Mouse (Mus musculus): ENCODE measurements around the gene Glyatl3. TPM values are rescaled to one million over a fixed set of nuclear protein-coding genes. Genes with fewer than 3 reads are reported as not detected.

Glyatl3 gene
- polyA plus RNA-seq (2014; fragmentation: Nextera tagmentation; extraction: Ambion mirVana), result not detected in 2 replicates

DNA sequence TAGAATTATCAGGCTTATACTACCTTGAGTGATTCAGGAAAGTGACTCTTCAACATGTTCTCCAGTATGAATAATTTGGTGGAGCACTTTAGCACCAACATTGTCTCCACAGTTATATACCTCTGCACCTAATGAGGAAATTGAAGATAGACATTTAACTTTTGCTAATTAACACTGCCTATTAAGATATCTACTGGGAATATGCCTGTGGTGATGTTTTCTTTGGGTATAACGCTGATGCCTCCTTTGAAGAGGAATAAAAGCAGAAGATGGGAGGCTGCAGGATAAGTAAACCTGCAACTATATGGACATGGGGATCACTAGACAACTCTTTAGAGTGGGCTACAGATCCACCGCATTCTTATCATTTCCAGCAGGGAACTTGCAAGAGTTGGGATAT, at the start of gene Glyatl3:
Glyatl3 (minus strand) TSS at position 101 of the 400 bp plus-strand sequence.
- Histone ChIP-seq H3K4me1 (ENCODE audit: control insufficient read depth, insufficient read depth, low read length) (no peaks in the 10 kb centered on the region), H3K9ac (ENCODE audit: low read depth, low read length) (no peak within 1 kb of the TSS), H3K36me3 (ENCODE audit: control insufficient read depth, insufficient read depth, low read length) (no peaks in the 10 kb centered on the region), H3K27ac (ENCODE audit: low read depth, low read length) (no peak within 1 kb of the TSS), H3K9me3 (replicated peaks; ENCODE audit: control insufficient read depth, low read length) (no peaks in the 10 kb centered on the region), H3K4me2 (no peak within 1 kb of the TSS), H3K4me3 (ENCODE audit: low read depth, low read length) (no peak within 1 kb of the TSS), H3K27me3 (ENCODE audit: control insufficient read depth, insufficient read depth, low read length) (no peaks in the 10 kb centered on the region)
- ATAC-seq (replicated peaks; ENCODE audit: insufficient number of reproducible peaks, low FRiP score, low TSS enrichment), result no peak
- WGBS (ENCODE audit: insufficient replicate concordance), result 82% methylated on average over 2 of the region's 2 CpGs

DNA sequence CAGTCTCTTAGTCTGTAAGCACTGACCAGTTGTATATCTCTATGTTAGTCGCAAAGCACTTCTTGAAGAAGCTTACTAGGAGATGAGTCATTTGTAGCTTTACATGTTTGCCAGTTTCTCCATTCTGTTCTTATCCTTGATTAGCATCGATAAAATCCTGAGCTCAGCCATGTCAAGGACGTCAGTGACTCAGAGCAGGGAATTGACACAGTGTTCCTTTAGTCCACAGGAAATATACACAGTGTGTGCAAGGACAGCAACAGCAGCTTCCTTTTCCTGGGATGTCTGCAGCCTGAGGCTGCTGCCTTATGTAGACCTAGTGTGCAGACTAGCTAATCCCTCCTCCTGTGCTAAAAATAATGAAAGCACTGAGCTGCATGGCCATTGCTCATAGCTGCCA, 34.4 kb upstream of the Glyatl3 start:
- ATAC-seq (replicated peaks; ENCODE audit: insufficient number of reproducible peaks, low FRiP score, low TSS enrichment), result no peak
- peaks cover 10% of the 10 kb centered on the region for H3K36me3 ChIP-seq (ENCODE audit: control insufficient read depth, insufficient read depth, low read length)
- H3K9ac ChIP-seq (ENCODE audit: low read depth, low read length), result no peak overlapping the region
- H3K4me2 ChIP-seq, result no peak overlapping the region
- 68% methylated on average over 3 of the region's 3 CpGs for WGBS (ENCODE audit: insufficient replicate concordance)
- H3K9me3 ChIP-seq (replicated peaks; ENCODE audit: control insufficient read depth, low read length), result no peaks in the 10 kb centered on the region
- H3K27me3 ChIP-seq (ENCODE audit: control insufficient read depth, insufficient read depth, low read length), result no peaks in the 10 kb centered on the region
- H3K27ac ChIP-seq (ENCODE audit: low read depth, low read length), result no peak overlapping the region
- no peaks in the 10 kb centered on the region for H3K4me1 ChIP-seq (ENCODE audit: control insufficient read depth, insufficient read depth, low read length)
- no peak overlapping the region for H3K4me3 ChIP-seq (ENCODE audit: low read depth, low read length)

DNA sequence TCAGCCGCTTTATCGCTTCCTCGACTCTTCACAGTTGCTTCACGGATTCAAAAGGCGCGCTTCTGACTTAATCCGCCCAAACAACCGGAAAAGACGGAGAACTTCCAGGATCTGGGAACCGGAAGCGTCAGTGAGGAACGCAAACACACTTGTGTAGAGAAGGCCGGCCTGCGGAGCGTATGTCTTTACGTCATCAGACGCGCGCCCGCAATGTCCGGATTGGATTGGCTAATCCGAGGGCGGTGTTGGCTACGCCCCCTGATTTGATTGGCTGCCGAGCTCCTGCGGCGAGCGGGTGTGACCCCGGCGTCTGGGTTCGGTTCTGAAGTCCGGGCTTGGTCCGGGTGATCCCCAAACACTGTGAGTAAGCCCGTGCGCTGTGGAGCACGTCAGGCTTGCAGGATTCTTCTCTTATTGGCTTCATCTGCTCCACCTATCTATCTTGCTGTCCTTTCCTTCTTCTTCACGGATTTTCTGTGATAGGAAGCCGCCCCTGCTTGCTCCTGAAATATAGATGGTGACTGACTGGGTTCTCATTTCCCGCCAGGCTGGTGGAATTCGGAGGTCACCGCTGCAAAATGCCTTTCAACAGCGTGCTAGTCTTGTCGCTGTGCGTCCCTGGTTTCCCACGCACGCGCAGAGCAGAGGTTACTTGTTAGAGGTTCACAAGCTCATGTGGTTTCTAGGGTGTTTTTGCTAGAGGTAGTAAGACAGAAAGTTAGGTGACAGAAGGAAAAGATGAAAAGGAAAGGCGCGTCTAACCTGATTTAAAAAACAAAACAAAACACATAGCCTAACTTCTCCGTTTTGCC, 20.5 kb upstream of the Glyatl3 start, which contains the start of the genes Mut and Cenpq:
Mut (plus strand) TSS at position 266 of the 812 bp plus-strand sequence.
Cenpq (minus strand) TSS at position 628 of the 812 bp plus-strand sequence.
- ATAC-seq (replicated peaks; ENCODE audit: insufficient number of reproducible peaks, low FRiP score, low TSS enrichment), result peak; percentile 100
- Histone ChIP-seq H3K9me3 (replicated peaks; ENCODE audit: control insufficient read depth, low read length) (no peaks in the 10 kb centered on the region), H3K36me3 (ENCODE audit: control insufficient read depth, insufficient read depth, low read length) (peaks cover 4% of the 10 kb centered on the region), H3K4me3 (ENCODE audit: low read depth, low read length) (peak within 1 kb of the TSS; percentile 56), H3K27ac (ENCODE audit: low read depth, low read length) (peak within 1 kb of the TSS; percentile 86), H3K4me1 (ENCODE audit: control insufficient read depth, insufficient read depth, low read length) (no peaks in the 10 kb centered on the region), H3K27me3 (ENCODE audit: control insufficient read depth, insufficient read depth, low read length) (no peaks in the 10 kb centered on the region), H3K4me2 (peak within 1 kb of the TSS; percentile 72), H3K9ac (ENCODE audit: low read depth, low read length) (peak within 1 kb of the TSS; percentile 70)
- under 1% methylated on average over 50 of the region's 50 CpGs for WGBS (ENCODE audit: insufficient replicate concordance)

DNA sequence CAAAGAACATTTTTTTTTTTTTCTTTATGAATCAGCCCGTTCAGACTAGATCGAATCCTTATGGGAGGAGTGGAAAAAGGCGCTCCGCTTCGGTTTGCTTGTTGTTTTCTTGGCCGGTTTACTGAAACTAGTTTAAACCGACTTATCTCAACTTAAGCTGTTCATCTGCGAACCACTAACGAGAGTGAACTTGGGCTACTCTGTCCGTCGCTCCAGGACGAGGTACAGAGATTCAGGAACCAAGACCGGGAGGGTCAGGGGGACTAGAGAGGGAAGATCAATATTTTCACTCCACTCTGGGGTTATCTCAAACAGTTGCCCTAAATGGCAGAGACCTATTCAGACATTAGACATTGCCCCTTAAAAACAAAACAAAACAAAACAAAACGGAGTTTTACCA, 19.8 kb upstream of the Glyatl3 start:
- H3K9me3 ChIP-seq (replicated peaks; ENCODE audit: control insufficient read depth, low read length), result no peaks in the 10 kb centered on the region
- H3K27ac ChIP-seq (ENCODE audit: low read depth, low read length), result peak overlapping the region; percentile 86; the same call in 1 of the 2 replicates
- WGBS (ENCODE audit: insufficient replicate concordance), result under 1% methylated on average over 14 of the region's 14 CpGs

DNA sequence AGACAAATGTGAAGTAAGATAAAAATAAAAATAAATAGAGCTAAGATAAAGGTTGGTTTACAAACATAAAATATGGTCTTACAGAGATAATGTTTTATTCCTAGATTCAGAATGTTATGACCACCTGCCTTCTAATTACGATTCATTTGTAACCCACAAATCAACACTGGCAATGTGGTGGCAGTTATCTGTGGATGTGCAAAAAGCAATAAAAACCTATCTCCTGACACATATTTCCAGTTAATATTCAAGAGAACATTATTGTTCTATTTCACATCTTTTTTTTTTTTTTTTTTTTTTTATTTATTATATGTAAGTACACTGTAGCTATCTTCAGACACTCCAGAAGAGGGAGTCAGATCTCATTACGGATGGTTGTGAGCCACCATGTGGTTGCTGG, 1.3 kb upstream of the Glyatl3 start:
- no peak overlapping the region for H3K9ac ChIP-seq (ENCODE audit: low read depth, low read length)
- H3K4me1 ChIP-seq (ENCODE audit: control insufficient read depth, insufficient read depth, low read length), result no peaks in the 10 kb centered on the region
- H3K4me3 ChIP-seq (ENCODE audit: low read depth, low read length), result no peak overlapping the region
- no peak for ATAC-seq (replicated peaks; ENCODE audit: insufficient number of reproducible peaks, low FRiP score, low TSS enrichment)
- 86% methylated on average over 1 of the region's 2 CpGs for WGBS (ENCODE audit: insufficient replicate concordance)
- H3K27ac ChIP-seq (ENCODE audit: low read depth, low read length), result no peak overlapping the region
- no peaks in the 10 kb centered on the region for H3K9me3 ChIP-seq (replicated peaks; ENCODE audit: control insufficient read depth, low read length)
- no peaks in the 10 kb centered on the region for H3K27me3 ChIP-seq (ENCODE audit: control insufficient read depth, insufficient read depth, low read length)
- H3K4me2 ChIP-seq, result no peak overlapping the region
- no peaks in the 10 kb centered on the region for H3K36me3 ChIP-seq (ENCODE audit: control insufficient read depth, insufficient read depth, low read length)

More for the DNA sequence above, 19.8 kb upstream of the Glyatl3 start:
- no peaks in the 10 kb centered on the region for H3K4me1 ChIP-seq (ENCODE audit: control insufficient read depth, insufficient read depth, low read length)
- peak; percentile 37; the same call in 1 of the 2 replicates for ATAC-seq (replicated peaks; ENCODE audit: insufficient number of reproducible peaks, low FRiP score, low TSS enrichment)
- no peaks in the 10 kb centered on the region for H3K27me3 ChIP-seq (ENCODE audit: control insufficient read depth, insufficient read depth, low read length)
- peak overlapping the region; percentile 72 for H3K4me2 ChIP-seq
- peaks cover 4% of the 10 kb centered on the region for H3K36me3 ChIP-seq (ENCODE audit: control insufficient read depth, insufficient read depth, low read length)
- peak overlapping the region; percentile 70 for H3K9ac ChIP-seq (ENCODE audit: low read depth, low read length)
- H3K4me3 ChIP-seq (ENCODE audit: low read depth, low read length), result peak overlapping the region; percentile 56

DNA sequence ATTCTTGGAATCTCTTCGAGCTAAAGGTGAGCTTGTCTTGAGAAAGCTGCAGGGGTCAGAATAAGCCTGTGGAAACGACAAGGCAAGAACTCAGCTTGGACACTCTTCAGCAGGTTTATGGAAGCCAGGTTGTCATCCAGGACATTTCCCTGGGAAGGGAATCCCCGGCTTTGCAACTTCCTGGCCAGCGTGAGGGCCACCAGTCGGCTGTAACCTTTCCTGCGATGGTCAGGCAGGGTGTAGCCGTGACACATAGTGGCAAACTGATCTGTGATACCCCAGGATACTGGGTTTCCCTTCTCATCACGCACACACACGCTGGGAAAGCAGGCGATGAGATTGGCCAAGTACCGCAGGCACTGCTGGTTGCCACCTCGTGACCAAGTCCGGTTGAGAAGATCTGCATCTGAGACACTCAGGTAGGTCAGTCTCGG, 9.4 kb downstream of the Glyatl3 start:
- Histone ChIP-seq H3K9ac (ENCODE audit: low read depth, low read length) (0 out of 2 replicates have a peak overlapping the region, but pooled peaks have one; percentile 46), H3K27ac (ENCODE audit: low read depth, low read length) (no peak overlapping the region), H3K4me1 (ENCODE audit: control insufficient read depth, insufficient read depth, low read length) (peaks cover 8% of the 10 kb centered on the region), H3K9me3 (replicated peaks; ENCODE audit: control insufficient read depth, low read length) (no peaks in the 10 kb centered on the region), H3K27me3 (ENCODE audit: control insufficient read depth, insufficient read depth, low read length) (no peaks in the 10 kb centered on the region), H3K4me2 (peak overlapping the region; percentile 75), H3K36me3 (ENCODE audit: control insufficient read depth, insufficient read depth, low read length) (no peaks in the 10 kb centered on the region), H3K4me3 (ENCODE audit: low read depth, low read length) (peak overlapping the region; percentile 34)
- 10% methylated on average over 14 of the region's 14 CpGs for WGBS (ENCODE audit: insufficient replicate concordance)
- ATAC-seq (replicated peaks; ENCODE audit: insufficient number of reproducible peaks, low FRiP score, low TSS enrichment), result no peak

DNA sequence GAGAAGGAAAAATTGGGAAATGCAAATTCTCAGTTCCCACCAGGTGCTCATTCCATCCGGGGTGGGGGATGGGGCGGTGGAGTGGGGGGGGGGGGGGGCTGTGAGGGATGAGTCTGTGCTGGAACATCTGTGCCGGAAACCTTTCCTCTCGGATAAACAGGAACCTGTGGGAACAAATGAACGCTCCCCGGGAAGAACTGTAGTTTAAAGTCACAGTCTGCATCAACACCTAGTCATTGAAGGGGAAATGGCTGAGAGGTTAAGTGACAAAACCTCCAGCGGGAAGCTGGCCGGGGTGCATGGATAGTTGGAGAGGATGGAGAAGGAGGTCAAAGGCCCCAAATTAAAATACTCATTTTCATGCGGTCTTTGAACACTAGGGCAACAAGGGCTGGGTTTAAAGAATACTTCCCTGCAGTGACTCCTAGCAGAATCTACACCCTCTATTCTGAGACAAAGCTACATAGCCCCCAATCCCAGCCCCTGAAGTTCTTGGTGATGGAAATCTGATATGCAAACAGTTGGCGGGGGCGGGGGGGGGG, 10.0 kb downstream of the Glyatl3 start:
- H3K4me3 ChIP-seq (ENCODE audit: low read depth, low read length), result no peak overlapping the region
- H3K9me3 ChIP-seq (replicated peaks; ENCODE audit: control insufficient read depth, low read length), result no peaks in the 10 kb centered on the region
- H3K9ac ChIP-seq (ENCODE audit: low read depth, low read length), result no peak overlapping the region
- H3K4me2 ChIP-seq, result peak overlapping the region; percentile 75
- H3K36me3 ChIP-seq (ENCODE audit: control insufficient read depth, insufficient read depth, low read length), result no peaks in the 10 kb centered on the region
- no peaks in the 10 kb centered on the region for H3K27me3 ChIP-seq (ENCODE audit: control insufficient read depth, insufficient read depth, low read length)
- WGBS (ENCODE audit: insufficient replicate concordance), result 4% methylated on average over 11 of the region's 11 CpGs
- no peak overlapping the region for H3K27ac ChIP-seq (ENCODE audit: low read depth, low read length)
- H3K4me1 ChIP-seq (ENCODE audit: control insufficient read depth, insufficient read depth, low read length), result peaks cover 8% of the 10 kb centered on the region
- ATAC-seq (replicated peaks; ENCODE audit: insufficient number of reproducible peaks, low FRiP score, low TSS enrichment), result no peak

DNA sequence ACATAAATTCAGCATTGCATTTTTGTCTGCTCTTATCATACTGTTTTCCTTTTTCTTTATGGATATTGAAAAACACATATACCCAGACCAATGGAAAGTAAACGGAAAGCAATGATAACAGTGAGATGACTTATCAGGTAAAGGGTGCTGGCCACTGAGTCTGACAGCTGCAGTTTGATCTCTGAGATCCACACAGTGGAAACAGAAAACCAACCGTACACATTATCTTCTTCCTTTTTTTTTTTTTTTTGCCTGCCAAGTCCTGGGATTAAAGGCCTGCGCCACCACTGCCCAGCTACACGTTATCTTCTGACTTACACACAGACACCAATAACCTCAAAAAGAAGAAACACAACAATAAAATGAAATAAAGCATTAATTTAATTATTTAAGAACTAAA, 10.8 kb downstream of the Glyatl3 start:
- H3K27me3 ChIP-seq (ENCODE audit: control insufficient read depth, insufficient read depth, low read length), result no peaks in the 10 kb centered on the region
- no peak overlapping the region for H3K9ac ChIP-seq (ENCODE audit: low read depth, low read length)
- no peak for ATAC-seq (replicated peaks; ENCODE audit: insufficient number of reproducible peaks, low FRiP score, low TSS enrichment)
- no peaks in the 10 kb centered on the region for H3K9me3 ChIP-seq (replicated peaks; ENCODE audit: control insufficient read depth, low read length)
- peaks cover 8% of the 10 kb centered on the region for H3K4me1 ChIP-seq (ENCODE audit: control insufficient read depth, insufficient read depth, low read length)
- H3K27ac ChIP-seq (ENCODE audit: low read depth, low read length), result no peak overlapping the region
- no peaks in the 10 kb centered on the region for H3K36me3 ChIP-seq (ENCODE audit: control insufficient read depth, insufficient read depth, low read length)
- no peak overlapping the region for H3K4me2 ChIP-seq
- WGBS (ENCODE audit: insufficient replicate concordance), result 25% methylated on average over 4 of the region's 4 CpGs
- no peak overlapping the region for H3K4me3 ChIP-seq (ENCODE audit: low read depth, low read length)

Data from heart, embryonic 11.5 days (tissue).